ENCODE assay signal across 17 mouse cellular contexts in genomic region chr5:128369111-128369510, GRCm38 (mm10).
"Had no signal": no experiment of that assay in that cellular context is flagged by ENCODE, and none has a peak within 500 bp of the region (broad histone marks: within the 10 kb centered on the region; RNA-seq: fewer than 3 reads in every experiment).

No protein-coding gene starts in this region.

- H3K36me3 ChIP-seq: limb, embryonic 10.5 days; liver, embryonic 15.5 days; neural tube, embryonic 15.5 days had no signal

- H3K27me3 ChIP-seq: liver, embryonic 15.5 days; neural tube, embryonic 15.5 days had no signal

- H3K4me1 ChIP-seq: liver, embryonic 15.5 days; neural tube, embryonic 15.5 days had no signal

- H3K4me2 ChIP-seq: liver, embryonic 11.5 days; liver, embryonic 15.5 days; neural tube, embryonic 15.5 days had no signal

- H3K27ac ChIP-seq: limb, embryonic 10.5 days; liver, embryonic 15.5 days; neural tube, embryonic 15.5 days; stomach, postnatal 0 days had no signal

- DNase-seq: kidney, adult 18-20 months; kidney, postnatal 10 days; kidney, postnatal 4 days; lung, adult 2 months; lung, postnatal 36 days; midbrain, embryonic 14.5 days; right cerebral cortex, adult 18-20 months; right cerebral cortex, postnatal 25 days; thymus, adult 18-20 months; thymus, postnatal 14 days had no signal

- H3K9me3 ChIP-seq: limb, embryonic 10.5 days; liver, embryonic 15.5 days; neural tube, embryonic 15.5 days had no signal

- H3K4me3 ChIP-seq: limb, embryonic 10.5 days; liver, embryonic 15.5 days; myocyte; neural tube, embryonic 15.5 days had no signal

- H3K9ac ChIP-seq: liver, embryonic 15.5 days; neural tube, embryonic 15.5 days had no signal

- ATAC-seq: lung, postnatal 0 days had no signal
